Mouse (Mus musculus): ENCODE results near the gene Unc93b1. TPM values are rescaled to one million over a fixed set of nuclear protein-coding genes. Genes with fewer than 3 reads are reported as not detected.
"Not testable (repeated sequence)": the region's sequence is repeated elsewhere in the genome, so short reads cannot be mapped to it uniquely, and the experiment has no call there.

The Unc93b1 gene
- polyA plus RNA-seq, 1 experiment from 2014 or later = 5.1 TPM

DNA sequence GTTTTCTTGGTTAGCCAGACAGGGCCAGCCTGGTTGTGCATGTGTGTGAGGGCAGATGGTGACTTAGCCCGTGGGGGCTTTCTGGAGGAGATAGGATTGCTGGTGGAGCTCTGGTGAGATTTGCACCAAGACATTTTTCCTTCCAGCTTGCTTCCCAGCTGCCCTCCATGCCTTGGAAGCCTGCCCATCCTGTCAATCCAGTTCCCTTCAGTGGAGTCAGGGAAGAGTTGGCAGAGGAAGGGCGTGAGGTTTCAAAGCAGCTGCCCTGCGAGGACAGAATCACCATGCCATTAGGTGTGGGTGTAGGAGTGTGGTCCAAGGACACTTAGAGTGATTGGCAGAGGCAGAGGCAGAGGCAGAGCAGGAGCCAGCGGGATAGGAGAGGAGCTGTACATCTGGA lies 23.5 kb downstream of the Unc93b1 start, which contains the start of gene Aldh3b3:
TSS of gene Aldh3b3 (plus strand) at position 176 of the 400 bp plus-strand sequence.
- DNase-seq (ENCODE audit: low spot score) = no peak
- WGBS = 87% methylated on average over 4 of the region's 4 CpGs

DNA sequence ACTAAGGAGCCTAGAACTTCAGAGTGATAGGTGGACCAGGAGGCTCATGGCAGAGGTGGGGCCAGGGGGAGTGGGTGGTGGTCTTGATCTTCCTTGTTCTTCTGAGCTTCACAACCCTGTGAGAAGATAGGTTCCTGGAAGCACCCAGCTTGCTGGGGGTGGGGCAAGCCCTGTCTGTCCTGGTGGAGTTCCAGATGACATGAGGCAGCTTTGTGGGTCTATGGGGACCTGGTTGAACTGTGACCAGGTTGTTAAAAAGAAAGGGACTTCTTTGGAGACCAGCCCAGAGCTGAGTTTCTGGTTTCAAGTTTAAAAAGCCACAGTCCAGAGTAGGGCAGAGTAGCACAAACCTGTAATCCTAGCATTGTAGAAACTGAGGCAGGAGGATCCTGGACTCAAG lies 24.0 kb downstream of the Unc93b1 start:
- Histone ChIP-seq H3K36me3 (no peaks in the 10 kb centered on the region), H3K4me1 (no peaks in the 10 kb centered on the region), H3K27ac (replicated peaks) (no peak overlapping the region), H3K27me3 (ENCODE audit: low read depth, poor library complexity, severe bottlenecking) (no peaks in the 10 kb centered on the region), H3K4me3 (no peak overlapping the region), H3K9me3 (replicated peaks) (no peaks in the 10 kb centered on the region)
- no peak for DNase-seq (ENCODE audit: low spot score)

More for the DNA sequence above, 23.5 kb downstream of the Unc93b1 start, which contains the start of gene Aldh3b3:
- H3K27me3 ChIP-seq (ENCODE audit: low read depth, poor library complexity, severe bottlenecking) = no peaks in the 10 kb centered on the region
- no peaks in the 10 kb centered on the region for H3K36me3 ChIP-seq
- no peaks in the 10 kb centered on the region for H3K9me3 ChIP-seq (replicated peaks)
- H3K4me3 ChIP-seq = no peak within 1 kb of the TSS
- no peaks in the 10 kb centered on the region for H3K4me1 ChIP-seq
- no peak within 1 kb of the TSS for H3K27ac ChIP-seq (replicated peaks)

DNA sequence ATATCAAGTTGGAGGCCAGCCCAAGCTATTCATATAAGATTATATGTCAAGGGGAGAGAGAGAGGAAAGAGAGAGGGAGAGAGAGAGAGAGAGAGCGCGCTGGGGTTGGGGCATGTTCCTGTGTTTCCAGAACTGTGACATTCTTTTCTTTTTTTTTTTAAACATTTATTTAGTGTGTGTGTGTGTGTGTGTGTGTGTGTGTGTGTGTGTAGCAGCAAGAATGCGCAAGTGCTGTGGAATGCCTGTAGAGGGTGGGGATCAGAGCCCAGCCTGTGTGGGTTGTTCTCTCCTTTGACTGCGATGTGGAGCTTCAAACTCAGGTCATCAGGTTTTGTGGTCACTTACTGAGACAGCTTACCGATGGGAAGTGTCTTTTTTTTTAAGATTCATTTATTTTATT lies 25.2 kb downstream of the Unc93b1 start:
- H3K4me3 ChIP-seq = no peak overlapping the region
- H3K9me3 ChIP-seq (replicated peaks) = no peaks in the 10 kb centered on the region
- H3K27ac ChIP-seq (replicated peaks) = no peak overlapping the region
- H3K36me3 ChIP-seq = no peaks in the 10 kb centered on the region
- H3K4me1 ChIP-seq = no peaks in the 10 kb centered on the region
- 90% methylated on average over 5 of the region's 5 CpGs for whole genome bisulfite sequencing
- DNase-seq (ENCODE audit: low spot score) = no peak
- no peaks in the 10 kb centered on the region for H3K27me3 ChIP-seq (ENCODE audit: low read depth, poor library complexity, severe bottlenecking)

DNA sequence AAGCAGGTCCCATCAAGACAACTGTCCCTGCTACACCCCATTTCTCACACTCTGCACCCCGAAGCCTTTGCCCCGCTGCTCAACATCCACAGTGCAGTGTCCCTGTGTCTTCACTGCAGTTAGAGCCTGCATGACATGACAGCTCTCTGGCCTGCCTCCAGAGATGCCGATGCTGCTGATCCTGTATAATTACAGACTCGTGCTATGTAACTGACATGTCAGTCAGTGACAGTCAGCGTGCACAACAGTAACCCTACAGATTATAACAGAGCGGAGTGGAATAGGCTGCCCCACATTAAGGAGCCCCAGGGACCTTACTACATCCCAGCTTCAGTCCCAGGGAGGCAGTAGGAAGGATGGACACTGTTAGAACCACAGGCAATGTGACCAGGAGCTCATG lies 26.8 kb downstream of the Unc93b1 start:
- H3K36me3 ChIP-seq; H3K27ac ChIP-seq (replicated peaks); H3K9me3 ChIP-seq (replicated peaks); H3K4me1 ChIP-seq; DNase-seq (ENCODE audit: low spot score); H3K27me3 ChIP-seq (ENCODE audit: low read depth, poor library complexity, severe bottlenecking); H3K4me3 ChIP-seq: not testable (repeated sequence)
- WGBS = 94% methylated on average over 6 of the region's 6 CpGs

GRCm38 (mm10) chr19:3962469-3962868 lies 27.5 kb downstream of the Unc93b1 start:
- H3K27ac ChIP-seq (replicated peaks) = no peak overlapping the region
- no peak overlapping the region for H3K4me3 ChIP-seq
- no peaks in the 10 kb centered on the region for H3K9me3 ChIP-seq (replicated peaks)
- DNase-seq (ENCODE audit: low spot score) = no peak
- H3K27me3 ChIP-seq (ENCODE audit: low read depth, poor library complexity, severe bottlenecking) = no peaks in the 10 kb centered on the region
- H3K4me1 ChIP-seq = 0 out of 2 replicates have a peak, but pooled peaks cover 3% of the 10 kb centered on the region
- no peaks in the 10 kb centered on the region for H3K36me3 ChIP-seq
- WGBS = 20% methylated on average over 2 of the region's 2 CpGs

GRCm38 (mm10) chr19:3964030-3964429 lies 29.0 kb downstream of the Unc93b1 start:
- no peaks in the 10 kb centered on the region for H3K36me3 ChIP-seq
- H3K4me1 ChIP-seq = 0 out of 2 replicates have a peak, but pooled peaks cover 7% of the 10 kb centered on the region
- WGBS = 77% methylated on average over 4 of the region's 4 CpGs
- no peaks in the 10 kb centered on the region for H3K9me3 ChIP-seq (replicated peaks)
- H3K27me3 ChIP-seq (ENCODE audit: low read depth, poor library complexity, severe bottlenecking) = no peaks in the 10 kb centered on the region
- no peak for DNase-seq (ENCODE audit: low spot score)
- no peak overlapping the region for H3K27ac ChIP-seq (replicated peaks)
- no peak overlapping the region for H3K4me3 ChIP-seq

DNA sequence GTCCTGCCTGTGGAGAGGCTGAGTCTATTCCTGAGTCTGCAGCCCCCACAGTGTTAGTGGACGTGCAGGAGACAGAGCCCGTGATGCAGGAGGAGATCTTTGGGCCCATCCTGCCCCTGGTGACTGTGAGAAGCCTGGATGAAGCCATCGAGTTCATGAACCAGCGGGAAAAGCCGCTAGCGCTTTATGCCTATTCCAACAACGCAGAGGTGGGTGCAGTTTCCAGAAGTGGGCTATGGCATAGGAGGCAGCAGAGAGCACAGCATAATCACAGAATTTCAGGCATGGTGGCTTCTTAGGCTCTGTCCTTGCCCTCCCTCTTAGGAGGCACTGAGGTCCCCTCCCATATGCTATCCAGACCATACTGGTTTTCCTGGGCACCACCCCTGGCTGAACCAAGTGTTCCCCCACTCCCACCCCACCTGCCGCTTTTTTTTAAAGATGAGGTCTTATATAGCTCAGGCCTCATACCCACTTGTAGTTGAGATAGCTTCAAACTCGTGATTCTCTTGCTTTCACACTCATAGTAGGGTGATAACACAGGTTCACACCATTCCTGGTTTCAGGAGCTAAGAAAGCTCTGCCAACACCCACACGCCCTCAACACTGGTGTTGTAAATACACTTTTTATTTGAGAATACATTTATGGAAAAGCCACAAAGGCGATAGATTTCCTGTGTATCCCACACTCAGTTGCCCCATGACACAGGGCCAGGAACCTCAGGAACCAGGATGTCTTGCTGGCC lies 31.5 kb downstream of the Unc93b1 start:
- 0 out of 2 replicates have a peak, but pooled peaks cover 7% of the 10 kb centered on the region for H3K4me1 ChIP-seq
- H3K27ac ChIP-seq (replicated peaks) = no peak overlapping the region
- no peaks in the 10 kb centered on the region for H3K36me3 ChIP-seq
- WGBS = 67% methylated on average over 11 of the region's 11 CpGs
- no peak for DNase-seq (ENCODE audit: low spot score)
- H3K9me3 ChIP-seq (replicated peaks) = no peaks in the 10 kb centered on the region
- no peak overlapping the region for H3K4me3 ChIP-seq
- no peaks in the 10 kb centered on the region for H3K27me3 ChIP-seq (ENCODE audit: low read depth, poor library complexity, severe bottlenecking)

DNA sequence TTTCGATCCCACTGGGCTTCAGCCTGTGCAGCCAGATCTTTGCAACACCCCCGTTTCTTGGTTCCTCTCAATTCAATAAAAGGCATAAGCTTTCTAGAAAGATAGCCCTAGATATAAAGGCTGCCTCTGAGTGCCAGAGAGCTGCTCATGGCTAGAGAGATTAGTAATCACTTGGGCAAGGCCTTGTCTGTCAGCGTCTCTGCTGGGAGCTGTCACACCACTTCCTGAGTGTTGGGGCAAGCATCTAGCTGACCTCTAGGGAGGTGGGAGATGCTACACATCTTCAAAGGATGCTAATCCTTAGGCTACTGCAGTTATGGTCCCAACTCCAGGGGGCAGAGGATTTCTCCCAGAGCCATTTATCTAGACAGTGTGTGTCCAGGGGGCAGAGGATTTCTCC lies 32.3 kb downstream of the Unc93b1 start:
- no peaks in the 10 kb centered on the region for H3K9me3 ChIP-seq (replicated peaks)
- 76% methylated on average over 3 of the region's 3 CpGs for WGBS
- H3K27ac ChIP-seq (replicated peaks) = no peak overlapping the region
- H3K4me1 ChIP-seq = 0 out of 2 replicates have a peak, but pooled peaks cover 9% of the 10 kb centered on the region
- DNase-seq (ENCODE audit: low spot score) = no peak
- no peak overlapping the region for H3K4me3 ChIP-seq
- no peaks in the 10 kb centered on the region for H3K36me3 ChIP-seq
- H3K27me3 ChIP-seq (ENCODE audit: low read depth, poor library complexity, severe bottlenecking) = no peaks in the 10 kb centered on the region

DNA sequence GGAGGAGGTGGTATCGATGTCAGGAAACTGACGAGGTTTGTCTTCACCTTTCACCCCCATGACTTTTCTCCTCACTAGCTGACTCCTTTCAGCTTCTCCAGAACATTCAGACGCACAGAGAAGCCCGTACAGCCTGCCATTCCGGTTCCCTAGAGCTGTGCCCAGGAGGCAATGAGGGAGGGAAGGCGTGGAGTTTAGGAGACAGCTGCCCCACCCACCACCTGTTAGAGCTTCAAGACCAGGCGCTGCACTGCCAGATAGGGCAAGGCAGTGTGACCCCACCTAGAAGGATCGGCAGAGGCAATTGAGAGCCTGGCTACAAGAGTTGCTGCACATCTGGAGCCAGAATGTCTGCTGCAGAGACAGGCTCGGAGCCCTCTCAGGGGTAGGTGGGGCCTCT lies 37.2 kb downstream of the Unc93b1 start, which contains the start of gene Aldh3b2:
TSS of gene Aldh3b2 (plus strand) at position 100 of the 400 bp plus-strand sequence.
- Histone ChIP-seq H3K27ac (replicated peaks) (no peak within 1 kb of the TSS), H3K4me3 (no peak within 1 kb of the TSS)
- 58% methylated on average over 9 of the region's 9 CpGs for WGBS

DNA sequence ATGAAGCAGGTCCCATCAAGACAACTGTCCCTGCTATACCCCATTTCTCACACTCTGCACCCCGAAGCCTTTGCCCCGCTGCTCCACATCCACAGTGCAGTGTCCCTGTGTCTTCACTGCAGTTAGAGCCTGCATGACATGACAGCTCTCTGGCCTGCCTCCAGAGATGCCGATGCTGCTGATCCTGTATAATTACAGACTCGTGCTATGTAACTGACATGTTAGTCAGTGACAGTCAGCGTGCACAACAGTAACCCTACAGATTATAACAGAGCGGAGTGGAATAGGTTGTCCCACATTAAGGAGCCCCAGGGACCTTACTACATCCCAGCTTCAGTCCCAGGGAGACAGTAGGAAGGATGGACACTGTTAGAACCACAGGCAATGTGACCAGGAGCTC lies 39.6 kb downstream of the Unc93b1 start:
- DNase-seq (ENCODE audit: low spot score); H3K36me3 ChIP-seq; H3K27ac ChIP-seq (replicated peaks); H3K9me3 ChIP-seq (replicated peaks); H3K4me3 ChIP-seq; H3K27me3 ChIP-seq (ENCODE audit: low read depth, poor library complexity, severe bottlenecking): not testable (repeated sequence)
- WGBS = 88% methylated on average over 6 of the region's 6 CpGs
- peaks cover 13% of the 10 kb centered on the region for H3K4me1 ChIP-seq

More for the DNA sequence above, 37.2 kb downstream of the Unc93b1 start, which contains the start of gene Aldh3b2:
- no peak for DNase-seq (ENCODE audit: low spot score)
- H3K27me3 ChIP-seq (ENCODE audit: low read depth, poor library complexity, severe bottlenecking) = no peaks in the 10 kb centered on the region; the same call in 1 of the 2 replicates
- no peaks in the 10 kb centered on the region for H3K36me3 ChIP-seq
- H3K4me1 ChIP-seq = peaks cover 11% of the 10 kb centered on the region
- H3K9me3 ChIP-seq (replicated peaks) = no peaks in the 10 kb centered on the region

GRCm38 (mm10) chr19:3975866-3976265 lies 40.9 kb downstream of the Unc93b1 start:
- H3K27me3 ChIP-seq (ENCODE audit: low read depth, poor library complexity, severe bottlenecking) = no peaks in the 10 kb centered on the region; the same call in 1 of the 2 replicates
- no peaks in the 10 kb centered on the region for H3K36me3 ChIP-seq
- WGBS = 85% methylated on average over 2 of the region's 2 CpGs
- DNase-seq (ENCODE audit: low spot score) = no peak
- peaks cover 21% of the 10 kb centered on the region for H3K4me1 ChIP-seq
- H3K27ac ChIP-seq (replicated peaks) = no peak overlapping the region
- H3K4me3 ChIP-seq = no peak overlapping the region
- H3K9me3 ChIP-seq (replicated peaks) = no peaks in the 10 kb centered on the region

DNA sequence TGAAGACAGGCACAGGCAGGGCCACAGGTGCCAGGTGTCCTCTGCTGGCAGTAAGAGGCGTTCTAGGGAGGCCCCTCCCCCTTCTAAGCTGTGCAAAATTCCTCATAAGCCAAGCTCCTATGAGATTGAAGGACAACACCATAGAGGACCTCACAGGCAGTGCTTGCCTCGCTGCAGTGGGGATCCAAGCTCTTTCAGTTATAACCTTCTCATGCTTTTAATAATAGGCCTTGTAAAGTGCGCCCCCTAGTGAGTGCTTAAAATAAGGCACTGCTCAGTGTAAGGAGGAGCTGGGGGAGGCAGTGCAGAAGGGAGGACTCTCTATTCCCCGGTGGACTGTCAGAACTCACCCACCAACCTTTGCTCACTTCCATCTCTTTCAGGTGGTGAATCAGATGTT lies 45.3 kb downstream of the Unc93b1 start:
- Histone ChIP-seq H3K27ac (replicated peaks) (peak overlapping the region; percentile 65), H3K36me3 (no peaks in the 10 kb centered on the region), H3K4me3 (no peak overlapping the region), H3K27me3 (ENCODE audit: low read depth, poor library complexity, severe bottlenecking) (0 out of 2 replicates have a peak, but pooled peaks cover 4% of the 10 kb centered on the region), H3K9me3 (replicated peaks) (no peaks in the 10 kb centered on the region), H3K4me1 (peaks cover 46% of the 10 kb centered on the region)
- DNase-seq (ENCODE audit: low spot score) = peak; percentile 75
- WGBS = 17% methylated on average over 4 of the region's 4 CpGs

DNA sequence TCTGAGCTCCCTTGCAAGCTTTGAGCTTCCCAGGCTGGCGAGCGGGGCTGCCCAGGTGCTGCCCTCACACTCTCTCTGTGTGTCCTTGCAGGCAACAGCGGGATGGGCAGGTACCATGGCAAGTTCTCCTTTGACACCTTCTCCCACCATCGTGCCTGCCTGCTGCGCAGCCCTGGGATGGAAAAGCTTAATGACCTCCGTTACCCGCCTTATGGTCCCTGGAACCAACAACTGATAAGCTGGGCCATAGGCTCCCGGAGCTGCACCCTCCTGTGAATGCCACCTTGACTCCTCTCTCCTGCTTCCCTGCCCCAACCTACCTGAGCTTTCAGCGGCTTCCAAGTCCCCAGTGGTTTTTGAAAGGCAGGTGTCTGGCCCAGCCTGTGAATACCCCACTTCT lies 45.9 kb downstream of the Unc93b1 start:
- 76% methylated on average over 9 of the region's 9 CpGs for WGBS
- H3K4me1 ChIP-seq = peaks cover 52% of the 10 kb centered on the region
- no peaks in the 10 kb centered on the region for H3K36me3 ChIP-seq
- H3K9me3 ChIP-seq (replicated peaks) = no peaks in the 10 kb centered on the region
- no peak overlapping the region for H3K4me3 ChIP-seq
- H3K27ac ChIP-seq (replicated peaks) = no peak overlapping the region
- no peak for DNase-seq (ENCODE audit: low spot score)
- H3K27me3 ChIP-seq (ENCODE audit: low read depth, poor library complexity, severe bottlenecking) = 0 out of 2 replicates have a peak, but pooled peaks cover 4% of the 10 kb centered on the region
